Mouse (Mus musculus): ENCODE results near the gene Zfp318. TPM values are rescaled to one million over a fixed set of nuclear protein-coding genes. Genes with fewer than 3 reads are reported as not detected.

Zfp318 gene
- 10 to 100 TPM; 22.5 to 25.3 TPM for total RNA-seq (2021)

GRCm38 (mm10) chr17:46383294-46384060, at the start of gene Zfp318:
Zfp318 (plus strand) TSS chr17:46383731.
- intact Hi-C loops (cut with DNase I) = loop anchor here (2.0 kb wide), 1 partner anchor 55 kb away; the partner anchor contains the start of gene Abcc10
- peak; percentile 97 for DNase-seq

- no peak for DNase-seq
- intact Hi-C loops (cut with DNase I) = no loop called here
Measured at GRCm38 (mm10) chr17:46336475-46336874, 47.1 kb upstream of the Zfp318 start.

- intact Hi-C loops (cut with DNase I) = no loop called here
- DNase-seq = no peak
Measured at GRCm38 (mm10) chr17:46341208-46341607, 42.3 kb upstream of the Zfp318 start.

- DNase-seq = no peak
- intact Hi-C loops (cut with DNase I) = no loop called here
Measured at GRCm38 (mm10) chr17:46351026-46351700, 32.4 kb upstream of the Zfp318 start.

- peak; percentile 17 to 32 for DNase-seq
- intact Hi-C loops (cut with DNase I) = no loop called here
Measured at GRCm38 (mm10) chr17:46371783-46372182, 11.7 kb upstream of the Zfp318 start.

GRCm38 (mm10) chr17:46378564-46378963, 5.0 kb upstream of the Zfp318 start:
- intact Hi-C loops (cut with DNase I) = no loop called here
- DNase-seq = no peak

GRCm38 (mm10) chr17:46384061-46384801, 700 bp downstream of the Zfp318 start:
- intact Hi-C loops (cut with DNase I) = no loop called here

GRCm38 (mm10) chr17:46388200-46388599, 4.7 kb downstream of the Zfp318 start:
- DNase-seq = no peak
- intact Hi-C loops (cut with DNase I) = no loop called here

More at GRCm38 (mm10) chr17:46384061-46384801, 700 bp downstream of the Zfp318 start:
- peak; percentile 43 to 53 for DNase-seq

- peak; percentile 50 to 53 for DNase-seq
- intact Hi-C loops (cut with DNase I) = loop anchor here (5.0 kb wide), 1 partner anchor 126 kb away; no protein-coding TSS in a partner anchor
Measured at GRCm38 (mm10) chr17:46393012-46393411, 9.5 kb downstream of the Zfp318 start.

GRCm38 (mm10) chr17:46394631-46395030, 11.1 kb downstream of the Zfp318 start:
- DNase-seq = no peak
- intact Hi-C loops (cut with DNase I) = loop anchor here (5.0 kb wide), 1 partner anchor 127 kb away; no protein-coding TSS in a partner anchor

- no peak for DNase-seq
- intact Hi-C loops (cut with DNase I) = no loop called here
Measured at GRCm38 (mm10) chr17:46408478-46408877, 24.9 kb downstream of the Zfp318 start.

- intact Hi-C loops (cut with DNase I) = no loop called here
Measured at GRCm38 (mm10) chr17:46418628-46419027, 35.1 kb downstream of the Zfp318 start.

GRCm38 (mm10) chr17:46419717-46420116, 36.2 kb downstream of the Zfp318 start:
- DNase-seq = no peak
- intact Hi-C loops (cut with DNase I) = no loop called here

More at GRCm38 (mm10) chr17:46418628-46419027, 35.1 kb downstream of the Zfp318 start:
- DNase-seq = peak; percentile 41 to 47

GRCm38 (mm10) chr17:46426496-46426895, 43.0 kb downstream of the Zfp318 start:
- DNase-seq = no peak
- intact Hi-C loops (cut with DNase I) = no loop called here

- intact Hi-C loops (cut with DNase I) = no loop called here
- no peak for DNase-seq
Measured at GRCm38 (mm10) chr17:46428761-46429414, 45.4 kb downstream of the Zfp318 start, which contains the start of gene Crip3. Crip3 (plus strand) TSS chr17:46428926.

- intact Hi-C loops (cut with DNase I) = no loop called here
- no peak for DNase-seq
Measured at GRCm38 (mm10) chr17:46433627-46434026, 50.1 kb downstream of the Zfp318 start.

- intact Hi-C loops (cut with DNase I) = loop anchor here (1.0 kb wide), 1 partner anchor 74 kb away; no protein-coding TSS in a partner anchor
- DNase-seq = peak; percentile 51 to 63
Measured at GRCm38 (mm10) chr17:46436672-46437366, 53.3 kb downstream of the Zfp318 start.

GRCm38 (mm10) chr17:46438298-46438873, 54.9 kb downstream of the Zfp318 start, which contains the start of gene Slc22a7:
Slc22a7 (minus strand) TSS chr17:46438457.
- intact Hi-C loops (cut with DNase I) = no loop called here
- no peak for DNase-seq

- no peak for DNase-seq
- intact Hi-C loops (cut with DNase I) = no loop called here
Measured at GRCm38 (mm10) chr17:46439176-46439575, 55.6 kb downstream of the Zfp318 start.
